Mouse (Mus musculus) fibroblast of lung, adult 2 months (primary cell): ENCODE measurements around the gene Hprt.
"Not testable (repeated sequence)": the region's sequence is repeated elsewhere in the genome, so short reads cannot be mapped to it uniquely, and the experiment has no call there.

Experiments
- DNase-seq: peaks from one replicate; pipeline ENCODE4 v3.0.0-alpha.2; 2011; ENCODE audit warnings: low read depth

The Hprt gene

GRCm38 (mm10) chrX:52987905-52988783 is at the start of gene Hprt:
TSS of gene Hprt (plus strand) at chrX:52988137.
- peak; percentile 37 for DNase-seq

GRCm38 (mm10) chrX:52945509-52945908 is 42.4 kb upstream of the Hprt start:
- no peak for DNase-seq

GRCm38 (mm10) chrX:52949713-52950112 is 38.2 kb upstream of the Hprt start:
- DNase-seq: no peak

GRCm38 (mm10) chrX:52956942-52957341 is 31.0 kb upstream of the Hprt start:
- no peak for DNase-seq

- DNase-seq: no peak
Measured at GRCm38 (mm10) chrX:52961559-52962110, 26.3 kb upstream of the Hprt start.

- no peak for DNase-seq
Measured at GRCm38 (mm10) chrX:52965149-52965548, 22.8 kb upstream of the Hprt start.

- DNase-seq: peak; percentile 24
Measured at GRCm38 (mm10) chrX:52971211-52972006, 16.5 kb upstream of the Hprt start.

- DNase-seq: peak; percentile 19
Measured at GRCm38 (mm10) chrX:52972129-52972528, 15.8 kb upstream of the Hprt start.

- DNase-seq: no peak
Measured at GRCm38 (mm10) chrX:52972680-52973079, 15.3 kb upstream of the Hprt start.

GRCm38 (mm10) chrX:52978576-52978975 is 9.4 kb upstream of the Hprt start:
- no peak for DNase-seq

- no peak for DNase-seq
Measured at GRCm38 (mm10) chrX:52981378-52981777, 6.6 kb upstream of the Hprt start.

GRCm38 (mm10) chrX:52994726-52995125 is 6.8 kb downstream of the Hprt start:
- not testable (repeated sequence) for DNase-seq

GRCm38 (mm10) chrX:53004887-53005286 is 16.9 kb downstream of the Hprt start:
- DNase-seq: not testable (repeated sequence)

GRCm38 (mm10) chrX:53006062-53006461 is 18.1 kb downstream of the Hprt start:
- peak; percentile 40 for DNase-seq

GRCm38 (mm10) chrX:53015549-53015948 is 27.6 kb downstream of the Hprt start:
- no peak for DNase-seq

GRCm38 (mm10) chrX:53023021-53023420 is 35.1 kb downstream of the Hprt start:
- DNase-seq: no peak

- DNase-seq: not testable (repeated sequence)
Measured at GRCm38 (mm10) chrX:53024268-53024667, 36.3 kb downstream of the Hprt start.

- no peak for DNase-seq
Measured at GRCm38 (mm10) chrX:53025471-53026223, 37.7 kb downstream of the Hprt start.

GRCm38 (mm10) chrX:53029559-53029958 is 41.6 kb downstream of the Hprt start:
- DNase-seq: no peak

- DNase-seq: no peak
Measured at GRCm38 (mm10) chrX:53038194-53038593, 50.3 kb downstream of the Hprt start.

- DNase-seq: no peak
Measured at GRCm38 (mm10) chrX:53039651-53040050, 51.7 kb downstream of the Hprt start.

GRCm38 (mm10) chrX:53040138-53040537 is 52.2 kb downstream of the Hprt start:
- no peak for DNase-seq
